Mouse (Mus musculus) hindbrain, embryonic 13.5 days (tissue): ENCODE results near the gene Src. TPM values are rescaled to one million over a fixed set of nuclear protein-coding genes. Genes with fewer than 3 reads are reported as not detected.

ENCODE experiments used
- ATAC-seq: fragments of 200-750 bp; cut with Nextera tagmentation; 2 replicates; pipeline ENCODE4 v1.8.0; 2017; ENCODE audit warnings: moderate TSS enrichment; ENCODE audit not compliant: low FRiP score
- H3K27ac ChIP-seq: fragments of 300-500 bp; sonication (generic); 2 replicates; pipeline ENCODE4 v1.5.1; 2015; ENCODE audit warnings: inconsistent platforms, mild to moderate bottlenecking, moderate library complexity
- H3K27me3 ChIP-seq: fragments of 300-500 bp; sonication (generic); 2 replicates; pipeline ENCODE4 v1.6.1; 2015; ENCODE audit warnings: mild to moderate bottlenecking, inconsistent platforms
- H3K36me3 ChIP-seq: fragments of 300-500 bp; sonication (generic); 2 replicates; pipeline ENCODE4 v1.6.1; 2015; ENCODE audit warnings: mild to moderate bottlenecking, inconsistent platforms
- H3K4me1 ChIP-seq: fragments of 300-500 bp; sonication (generic); replicated peaks from 2 replicates; pipeline ENCODE4 v1.6.1; 2015; ENCODE audit warnings: inconsistent platforms
- H3K4me2 ChIP-seq: fragments of 300-500 bp; sonication (generic); 2 replicates; pipeline ENCODE4 v1.6.1; 2015; ENCODE audit warnings: inconsistent platforms, mild to moderate bottlenecking, moderate library complexity
- H3K4me3 ChIP-seq: fragments of 300-500 bp; sonication (generic); 2 replicates; pipeline ENCODE4 v1.5.1; 2015; ENCODE audit warnings: mild to moderate bottlenecking, inconsistent platforms
- H3K9ac ChIP-seq: fragments of 300-500 bp; sonication (generic); 2 replicates; pipeline ENCODE4 v1.6.1; 2015; ENCODE audit warnings: mild to moderate bottlenecking, inconsistent platforms
- H3K9me3 ChIP-seq: fragments of 300-500 bp; sonication (generic); 2 replicates; pipeline ENCODE4 v1.6.1; 2016; ENCODE audit warnings: inconsistent platforms
- WGBS: fragments of 180-500 bp; shearing (Covaris S2); methylation state at CpG from one replicate; pipeline ENCODE4 v1.1.7; 2015; 5-methylcytosine and 5-hydroxymethylcytosine counted together
- polyA plus RNA-seq: library from polyadenylated mRNA; unstranded; fragments of >200 nt; fragmentation: Nextera tagmentation; extraction: Ambion mirVana; gene quantifications from 2 replicates; pipeline ENCODE4 v1.2.1, GENCODE M21; 2015

The Src gene
- polyA plus RNA-seq, 1 experiment from 2014 or later, result 31.8 TPM

- Histone ChIP-seq H3K4me3 (no peak overlapping the region), H3K9me3 (no peaks in the 10 kb centered on the region), H3K27ac (peak overlapping the region; percentile 60), H3K36me3 (peaks cover 57% of the 10 kb centered on the region), H3K4me2 (no peak overlapping the region), H3K27me3 (no peaks in the 10 kb centered on the region), H3K4me1 (peaks cover 14% of the 10 kb centered on the region), H3K9ac (peak overlapping the region; percentile 43; the same call in 1 of the 2 replicates)
- ATAC-seq, result no peak
- WGBS, result 71% methylated on average over 5 of the region's 5 CpGs
Measured at GRCm38 (mm10) chr2:157395371-157395770, 22.9 kb upstream of the Src start.

GRCm38 (mm10) chr2:157395960-157396359 is 22.3 kb upstream of the Src start:
- ATAC-seq, result no peak
- Histone ChIP-seq H3K36me3 (peaks cover 57% of the 10 kb centered on the region), H3K4me1 (peaks cover 14% of the 10 kb centered on the region), H3K27ac (peak overlapping the region; percentile 60), H3K4me3 (no peak overlapping the region), H3K4me2 (no peak overlapping the region), H3K9ac (no peak overlapping the region), H3K27me3 (no peaks in the 10 kb centered on the region), H3K9me3 (no peaks in the 10 kb centered on the region)
- WGBS, result 57% methylated on average over 13 of the region's 13 CpGs

- H3K27ac ChIP-seq, result no peak overlapping the region
- H3K4me2 ChIP-seq, result no peak overlapping the region
- peaks cover 46% of the 10 kb centered on the region for H3K36me3 ChIP-seq
- no peaks in the 10 kb centered on the region for H3K9me3 ChIP-seq
- H3K9ac ChIP-seq, result no peak overlapping the region
- H3K27me3 ChIP-seq, result no peaks in the 10 kb centered on the region
- H3K4me1 ChIP-seq, result peaks cover 14% of the 10 kb centered on the region
- 95% methylated on average over 4 of the region's 4 CpGs for WGBS
- no peak for ATAC-seq
- no peak overlapping the region for H3K4me3 ChIP-seq
Measured at GRCm38 (mm10) chr2:157397376-157397775, 20.9 kb upstream of the Src start.

GRCm38 (mm10) chr2:157398539-157398938 is 19.7 kb upstream of the Src start:
- over 99% methylated on average over 4 of the region's 4 CpGs for WGBS
- H3K9me3 ChIP-seq, result no peaks in the 10 kb centered on the region
- H3K4me2 ChIP-seq, result no peak overlapping the region
- no peak overlapping the region for H3K27ac ChIP-seq
- H3K4me3 ChIP-seq, result no peak overlapping the region
- no peaks in the 10 kb centered on the region for H3K27me3 ChIP-seq
- H3K9ac ChIP-seq, result no peak overlapping the region
- no peak for ATAC-seq
- H3K4me1 ChIP-seq, result peaks cover 14% of the 10 kb centered on the region
- H3K36me3 ChIP-seq, result peaks cover 37% of the 10 kb centered on the region

GRCm38 (mm10) chr2:157399797-157400196 is 18.4 kb upstream of the Src start:
- Histone ChIP-seq H3K27me3 (no peaks in the 10 kb centered on the region), H3K36me3 (peaks cover 35% of the 10 kb centered on the region), H3K4me2 (no peak overlapping the region), H3K4me3 (no peak overlapping the region), H3K9me3 (no peaks in the 10 kb centered on the region), H3K27ac (no peak overlapping the region), H3K9ac (no peak overlapping the region), H3K4me1 (peaks cover 14% of the 10 kb centered on the region)
- no peak for ATAC-seq
- 88% methylated on average over 10 of the region's 10 CpGs for WGBS

GRCm38 (mm10) chr2:157400491-157400890 is 17.8 kb upstream of the Src start:
- Histone ChIP-seq H3K27me3 (no peaks in the 10 kb centered on the region), H3K36me3 (peaks cover 32% of the 10 kb centered on the region), H3K4me3 (no peak overlapping the region), H3K27ac (no peak overlapping the region), H3K4me1 (peaks cover 8% of the 10 kb centered on the region), H3K4me2 (no peak overlapping the region), H3K9me3 (no peaks in the 10 kb centered on the region), H3K9ac (no peak overlapping the region)
- ATAC-seq, result no peak
- 96% methylated on average over 6 of the region's 6 CpGs for WGBS

GRCm38 (mm10) chr2:157401261-157401660 is 17.0 kb upstream of the Src start:
- Histone ChIP-seq H3K4me2 (no peak overlapping the region), H3K9ac (no peak overlapping the region), H3K27me3 (no peaks in the 10 kb centered on the region), H3K27ac (no peak overlapping the region), H3K36me3 (peaks cover 24% of the 10 kb centered on the region), H3K4me1 (0 out of 2 replicates have a peak, but pooled peaks cover under 1% of the 10 kb centered on the region), H3K4me3 (no peak overlapping the region), H3K9me3 (no peaks in the 10 kb centered on the region)
- ATAC-seq, result no peak
- WGBS, result 92% methylated on average over 2 of the region's 2 CpGs

GRCm38 (mm10) chr2:157407596-157407995 is 10.6 kb upstream of the Src start:
- ATAC-seq, result no peak
- Histone ChIP-seq H3K9ac (no peak overlapping the region), H3K4me3 (no peak overlapping the region), H3K4me2 (no peak overlapping the region), H3K4me1 (peaks cover 15% of the 10 kb centered on the region), H3K9me3 (no peaks in the 10 kb centered on the region), H3K36me3 (no peaks in the 10 kb centered on the region), H3K27me3 (no peaks in the 10 kb centered on the region), H3K27ac (no peak overlapping the region)
- 88% methylated on average over 7 of the region's 7 CpGs for WGBS

GRCm38 (mm10) chr2:157409793-157410533 is 8.3 kb upstream of the Src start:
- Histone ChIP-seq H3K36me3 (no peaks in the 10 kb centered on the region), H3K9ac (no peak overlapping the region)

GRCm38 (mm10) chr2:157411151-157411693 is 7.0 kb upstream of the Src start:
- Histone ChIP-seq H3K9me3 (no peaks in the 10 kb centered on the region), H3K4me1 (peaks cover 15% of the 10 kb centered on the region), H3K27me3 (no peaks in the 10 kb centered on the region), H3K36me3 (no peaks in the 10 kb centered on the region), H3K4me2 (no peak overlapping the region), H3K27ac (no peak overlapping the region), H3K9ac (no peak overlapping the region), H3K4me3 (no peak overlapping the region)
- 89% methylated on average over 6 of the region's 6 CpGs for WGBS
- no peak for ATAC-seq

More at GRCm38 (mm10) chr2:157409793-157410533, 8.3 kb upstream of the Src start:
- H3K4me1 ChIP-seq, result peaks cover 15% of the 10 kb centered on the region
- H3K27me3 ChIP-seq, result no peaks in the 10 kb centered on the region
- no peaks in the 10 kb centered on the region for H3K9me3 ChIP-seq
- no peak for ATAC-seq
- 64% methylated on average over 12 of the region's 12 CpGs for WGBS
- no peak overlapping the region for H3K4me3 ChIP-seq
- no peak overlapping the region for H3K4me2 ChIP-seq
- H3K27ac ChIP-seq, result no peak overlapping the region; the same call in 1 of the 2 replicates

- no peak for ATAC-seq
- H3K4me3 ChIP-seq, result no peak overlapping the region
- H3K27me3 ChIP-seq, result no peaks in the 10 kb centered on the region
- no peak overlapping the region for H3K4me2 ChIP-seq
- WGBS, result 79% methylated on average over 7 of the region's 7 CpGs
- no peak overlapping the region for H3K9ac ChIP-seq
- H3K36me3 ChIP-seq, result no peaks in the 10 kb centered on the region
- H3K4me1 ChIP-seq, result peaks cover 22% of the 10 kb centered on the region
- no peaks in the 10 kb centered on the region for H3K9me3 ChIP-seq
- H3K27ac ChIP-seq, result no peak overlapping the region
Measured at GRCm38 (mm10) chr2:157412497-157412896, 5.7 kb upstream of the Src start.

GRCm38 (mm10) chr2:157417229-157417628 is 1.0 kb upstream of the Src start:
- ATAC-seq, result no peak
- no peak overlapping the region for H3K4me3 ChIP-seq
- H3K4me2 ChIP-seq, result no peak overlapping the region
- WGBS, result 67% methylated on average over 6 of the region's 6 CpGs
- peak overlapping the region; percentile 23; the same call in 1 of the 2 replicates for H3K27ac ChIP-seq
- no peaks in the 10 kb centered on the region for H3K27me3 ChIP-seq
- H3K4me1 ChIP-seq, result peaks cover 18% of the 10 kb centered on the region
- no peaks in the 10 kb centered on the region for H3K36me3 ChIP-seq
- no peak overlapping the region for H3K9ac ChIP-seq
- no peaks in the 10 kb centered on the region for H3K9me3 ChIP-seq

- Histone ChIP-seq H3K27ac (0 out of 2 replicates have a peak overlapping the region, but pooled peaks have one; percentile 48), H3K4me1 (peaks cover 33% of the 10 kb centered on the region), H3K9ac (no peak overlapping the region), H3K4me3 (no peak overlapping the region), H3K27me3 (no peaks in the 10 kb centered on the region), H3K9me3 (no peaks in the 10 kb centered on the region), H3K36me3 (no peaks in the 10 kb centered on the region), H3K4me2 (0 out of 2 replicates have a peak overlapping the region, but pooled peaks have one; percentile 17)
- 5% methylated on average over 7 of the region's 7 CpGs for WGBS
- ATAC-seq, result no peak
Measured at GRCm38 (mm10) chr2:157418609-157419071, 396 bp downstream of the Src start.
